In genomic region chr5:25310226-25310625, GRCm38 (mm10) we compare ENCODE assay signal across 15 mouse cellular contexts.
"Had no signal": no experiment of that assay in that cellular context is flagged by ENCODE, and none has a peak within 500 bp of the region (broad histone marks: within the 10 kb centered on the region; RNA-seq: fewer than 3 reads in every experiment).

No protein-coding gene starts in this region.

- ATAC-seq: intestine, embryonic 16.5 days; midbrain, embryonic 15.5 days had no signal

- H3K4me1 ChIP-seq: kidney, embryonic 15.5 days; limb, embryonic 13.5 days; midbrain, embryonic 15.5 days; neural tube, embryonic 12.5 days; stomach, embryonic 15.5 days had no signal

- H3K4me2 ChIP-seq: kidney, embryonic 15.5 days; limb, embryonic 13.5 days; midbrain, embryonic 11.5 days; midbrain, embryonic 15.5 days; neural tube, embryonic 12.5 days; stomach, embryonic 15.5 days had no signal

- H3K9me3 ChIP-seq: kidney, embryonic 15.5 days; limb, embryonic 13.5 days; midbrain, embryonic 15.5 days; neural tube, embryonic 12.5 days; stomach, embryonic 15.5 days had no signal

- H3K27me3 ChIP-seq: kidney, embryonic 15.5 days; limb, embryonic 13.5 days; midbrain, embryonic 15.5 days; neural tube, embryonic 12.5 days; stomach, embryonic 15.5 days had no signal

- H3K4me3 ChIP-seq: kidney, embryonic 15.5 days; limb, embryonic 13.5 days; midbrain, embryonic 15.5 days; neural tube, embryonic 12.5 days; stomach, embryonic 15.5 days had no signal

- DNase-seq: kidney, adult 2 months; kidney, postnatal 14 days; left cerebral cortex, postnatal 4 days; lung, adult 18-20 months; lung, postnatal 36 days; spleen, adult 18-20 months; thymus, adult 2 months; thymus, postnatal 25 days had no signal

- H3K9ac ChIP-seq: kidney, embryonic 15.5 days; limb, embryonic 13.5 days; midbrain, embryonic 15.5 days; neural tube, embryonic 12.5 days; stomach, embryonic 15.5 days had no signal

- H3K27ac ChIP-seq: kidney, embryonic 15.5 days; limb, embryonic 13.5 days; midbrain, embryonic 15.5 days; neural tube, embryonic 12.5 days; stomach, embryonic 15.5 days had no signal
